Mouse (Mus musculus): ENCODE data around the gene Zcchc7. TPM values are rescaled to one million over a fixed set of nuclear protein-coding genes. Genes with fewer than 3 reads are reported as not detected.

Gene Zcchc7
- polyA plus RNA-seq, 1 experiment from 2014 or later: 33.4 TPM

DNA sequence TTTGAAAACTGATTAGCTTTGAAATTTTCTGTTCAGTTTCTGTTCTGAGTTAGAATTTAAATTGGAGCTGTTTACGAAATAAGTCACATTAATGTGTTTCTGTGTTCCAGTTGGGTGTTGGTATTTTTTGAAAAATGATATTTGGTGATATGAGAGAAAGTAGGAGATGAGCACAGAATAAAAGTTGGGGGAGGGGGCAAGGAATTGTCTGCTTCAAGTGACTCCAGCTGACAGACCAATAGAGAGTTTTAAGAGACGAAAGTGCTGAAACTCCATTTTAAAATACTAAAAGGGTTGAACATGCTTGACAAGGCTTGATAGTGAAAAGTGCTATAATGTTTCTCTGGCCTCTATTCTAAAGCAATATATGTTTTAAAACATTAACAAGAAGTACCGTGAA, 21.4 kb downstream of the Zcchc7 start:
- WGBS: 72% methylated on average over 3 of the region's 3 CpGs
- H3K36me3 ChIP-seq: no peaks in the 10 kb centered on the region
- no peak overlapping the region for H3K27ac ChIP-seq
- H3K9me3 ChIP-seq: no peaks in the 10 kb centered on the region
- H3K9ac ChIP-seq (replicated peaks): no peak overlapping the region
- peaks cover 6% of the 10 kb centered on the region for H3K4me1 ChIP-seq (replicated peaks)
- no peak for ATAC-seq
- H3K4me3 ChIP-seq (replicated peaks): no peak overlapping the region
- peaks cover 27% of the 10 kb centered on the region for H3K27me3 ChIP-seq
- H3K4me2 ChIP-seq (replicated peaks): no peak overlapping the region

GRCm38 (mm10) chr4:44777711-44778110, 22.0 kb downstream of the Zcchc7 start:
- H3K4me2 ChIP-seq (replicated peaks): no peak overlapping the region
- no peak overlapping the region for H3K4me3 ChIP-seq (replicated peaks)
- H3K27ac ChIP-seq: no peak overlapping the region
- peaks cover 6% of the 10 kb centered on the region for H3K4me1 ChIP-seq (replicated peaks)
- H3K9me3 ChIP-seq: no peaks in the 10 kb centered on the region
- ATAC-seq: no peak
- peaks cover 31% of the 10 kb centered on the region for H3K27me3 ChIP-seq
- no peak overlapping the region for H3K9ac ChIP-seq (replicated peaks)
- no peaks in the 10 kb centered on the region for H3K36me3 ChIP-seq

DNA sequence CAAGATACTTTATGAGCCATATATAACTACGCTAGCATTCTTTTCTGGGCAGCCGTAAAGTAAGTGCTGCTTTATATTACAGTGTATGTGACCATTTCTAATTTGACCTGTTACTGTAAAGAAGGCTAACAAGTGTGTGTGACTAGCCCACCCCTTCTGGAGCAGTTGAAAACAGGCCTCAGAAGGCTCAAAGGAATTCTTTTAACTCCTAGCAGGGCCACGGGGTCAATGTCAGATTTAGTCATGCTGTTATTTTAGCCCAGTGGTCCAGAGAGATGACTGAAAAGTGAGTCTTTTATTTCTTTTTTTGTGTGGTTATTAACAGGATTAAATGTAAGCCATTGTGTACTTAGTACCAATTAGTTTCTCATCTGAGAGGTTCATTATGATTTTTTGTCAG, 22.6 kb downstream of the Zcchc7 start:
- Histone ChIP-seq H3K9me3 (no peaks in the 10 kb centered on the region), H3K27me3 (peaks cover 31% of the 10 kb centered on the region), H3K36me3 (no peaks in the 10 kb centered on the region), H3K4me1 (replicated peaks) (peaks cover 6% of the 10 kb centered on the region), H3K9ac (replicated peaks) (no peak overlapping the region), H3K27ac (no peak overlapping the region), H3K4me2 (replicated peaks) (no peak overlapping the region), H3K4me3 (replicated peaks) (no peak overlapping the region)
- ATAC-seq: no peak
- WGBS: 41% methylated on average over 3 of the region's 3 CpGs

GRCm38 (mm10) chr4:44780462-44781157, 24.9 kb downstream of the Zcchc7 start:
- peaks cover 30% of the 10 kb centered on the region for H3K27me3 ChIP-seq
- WGBS: 58% methylated on average over 4 of the region's 4 CpGs
- H3K4me1 ChIP-seq (replicated peaks): peaks cover 9% of the 10 kb centered on the region
- no peak overlapping the region for H3K4me3 ChIP-seq (replicated peaks)
- no peak overlapping the region for H3K27ac ChIP-seq
- ATAC-seq: no peak
- no peaks in the 10 kb centered on the region for H3K9me3 ChIP-seq
- H3K9ac ChIP-seq (replicated peaks): no peak overlapping the region
- H3K36me3 ChIP-seq: no peaks in the 10 kb centered on the region
- H3K4me2 ChIP-seq (replicated peaks): no peak overlapping the region

- H3K9me3 ChIP-seq: no peaks in the 10 kb centered on the region
- 68% methylated on average over 1 of the region's 1 CpGs for WGBS
- H3K9ac ChIP-seq (replicated peaks): no peak overlapping the region
- H3K27ac ChIP-seq: no peak overlapping the region
- no peak for ATAC-seq
- H3K4me2 ChIP-seq (replicated peaks): no peak overlapping the region
- peaks cover 8% of the 10 kb centered on the region for H3K4me1 ChIP-seq (replicated peaks)
- H3K4me3 ChIP-seq (replicated peaks): no peak overlapping the region
- no peaks in the 10 kb centered on the region for H3K36me3 ChIP-seq
- peaks cover 30% of the 10 kb centered on the region for H3K27me3 ChIP-seq
Observed at GRCm38 (mm10) chr4:44781494-44781893, 25.8 kb downstream of the Zcchc7 start.

DNA sequence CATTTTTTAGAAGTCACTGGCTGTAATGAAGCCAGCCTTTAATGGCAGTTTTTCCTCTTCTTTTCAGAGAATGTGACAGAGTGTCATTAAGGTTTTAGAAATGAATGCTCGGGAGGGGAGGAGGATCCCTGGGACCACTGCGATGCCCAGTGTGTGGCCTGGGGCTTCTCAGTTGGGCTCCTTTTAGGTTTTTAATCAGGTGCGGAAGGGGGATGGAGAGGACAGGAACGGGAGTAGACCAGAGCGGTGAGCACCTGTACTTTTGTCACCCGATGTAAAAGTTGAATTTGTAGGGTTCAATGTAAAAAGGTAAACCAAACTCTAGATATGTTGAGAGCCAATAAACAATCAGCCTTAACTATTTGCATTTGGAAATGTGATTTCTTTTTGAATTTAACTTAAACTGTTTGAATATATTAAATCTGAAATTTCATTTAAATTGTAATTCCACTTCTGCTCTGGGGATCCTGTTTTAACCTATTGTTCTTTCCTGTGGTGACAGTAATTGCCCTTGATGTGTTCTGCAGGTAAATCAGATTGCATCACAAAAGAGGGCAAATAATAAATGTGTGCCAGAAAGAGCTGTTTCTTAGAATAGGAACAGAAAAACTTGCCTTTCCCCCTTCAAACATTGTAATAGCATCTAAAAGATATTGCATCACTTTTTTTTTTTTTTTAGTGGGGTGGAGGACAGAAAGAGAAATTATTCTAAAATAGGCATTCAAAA, 28.1 kb downstream of the Zcchc7 start:
- ATAC-seq: no peak
- Histone ChIP-seq H3K9me3 (no peaks in the 10 kb centered on the region), H3K27me3 (peaks cover 20% of the 10 kb centered on the region), H3K4me3 (replicated peaks) (no peak overlapping the region), H3K4me2 (replicated peaks) (no peak overlapping the region), H3K27ac (no peak overlapping the region), H3K36me3 (no peaks in the 10 kb centered on the region), H3K4me1 (replicated peaks) (peaks cover 3% of the 10 kb centered on the region; the same call in 1 of the 2 replicates), H3K9ac (replicated peaks) (no peak overlapping the region)
- 12% methylated on average over 6 of the region's 6 CpGs for WGBS

DNA sequence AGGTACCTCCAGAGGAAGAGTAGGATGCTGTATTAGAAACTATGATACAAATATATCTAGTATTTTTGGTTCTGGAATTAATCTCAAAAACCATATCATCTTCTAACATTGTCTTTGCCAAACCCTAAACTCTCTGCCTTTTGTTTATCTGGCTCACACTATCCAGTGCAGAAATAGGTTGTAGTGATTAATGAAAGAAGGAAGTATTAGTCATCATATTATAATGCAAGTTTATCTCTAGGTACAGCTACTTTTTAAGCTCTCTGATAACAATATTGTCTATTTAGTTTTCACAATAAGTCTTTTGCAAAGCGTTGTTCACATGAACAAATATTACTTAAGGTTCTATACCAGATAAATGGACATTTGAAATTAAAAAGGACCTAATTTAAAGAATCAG, 57.2 kb downstream of the Zcchc7 start:
- no peaks in the 10 kb centered on the region for H3K9me3 ChIP-seq
- no peak overlapping the region for H3K4me2 ChIP-seq (replicated peaks)
- H3K4me3 ChIP-seq (replicated peaks): no peak overlapping the region
- 85% methylated on average over 1 of the region's 1 CpGs for WGBS
- H3K27ac ChIP-seq: no peak overlapping the region
- no peak for ATAC-seq
- no peaks in the 10 kb centered on the region for H3K36me3 ChIP-seq
- peaks cover 28% of the 10 kb centered on the region for H3K27me3 ChIP-seq
- no peak overlapping the region for H3K9ac ChIP-seq (replicated peaks)
- H3K4me1 ChIP-seq (replicated peaks): peaks cover 10% of the 10 kb centered on the region

GRCm38 (mm10) chr4:44813770-44814169, 58.1 kb downstream of the Zcchc7 start:
- no peaks in the 10 kb centered on the region for H3K36me3 ChIP-seq
- peaks cover 4% of the 10 kb centered on the region; the same call in 1 of the 2 replicates for H3K4me1 ChIP-seq (replicated peaks)
- H3K9ac ChIP-seq (replicated peaks): no peak overlapping the region
- H3K27ac ChIP-seq: no peak overlapping the region
- H3K27me3 ChIP-seq: peaks cover 28% of the 10 kb centered on the region
- H3K9me3 ChIP-seq: no peaks in the 10 kb centered on the region
- ATAC-seq: no peak
- WGBS: 44% methylated on average over 4 of the region's 4 CpGs
- H3K4me2 ChIP-seq (replicated peaks): no peak overlapping the region
- no peak overlapping the region for H3K4me3 ChIP-seq (replicated peaks)

DNA sequence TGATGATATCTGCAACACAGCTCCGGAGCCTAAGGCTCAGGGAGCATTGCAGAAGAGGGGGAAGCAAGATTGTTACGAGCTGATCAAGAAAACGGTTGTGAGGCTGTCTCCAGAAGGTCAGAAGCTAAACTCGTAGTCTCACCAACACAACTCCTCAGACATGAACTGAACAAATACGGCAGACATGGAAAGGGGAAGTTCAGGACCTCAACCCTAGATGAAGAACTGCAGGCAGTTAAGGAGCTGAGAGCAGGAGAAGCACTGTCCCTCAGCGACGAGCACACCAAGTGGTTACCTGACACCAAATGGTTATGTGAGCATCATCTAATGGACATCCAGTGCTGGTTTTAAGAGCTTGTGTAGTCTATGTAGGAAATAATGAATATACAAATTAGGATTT, 60.9 kb downstream of the Zcchc7 start:
- Histone ChIP-seq H3K27me3 (peaks cover 17% of the 10 kb centered on the region), H3K36me3 (no peaks in the 10 kb centered on the region), H3K27ac (no peak overlapping the region), H3K9me3 (no peaks in the 10 kb centered on the region), H3K4me3 (replicated peaks) (no peak overlapping the region), H3K4me1 (replicated peaks) (peaks cover 4% of the 10 kb centered on the region; the same call in 1 of the 2 replicates), H3K4me2 (replicated peaks) (no peak overlapping the region), H3K9ac (replicated peaks) (no peak overlapping the region)
- no peak for ATAC-seq
- 81% methylated on average over 7 of the region's 7 CpGs for WGBS

- Histone ChIP-seq H3K27me3 (no peaks in the 10 kb centered on the region), H3K27ac (no peak overlapping the region), H3K36me3 (no peaks in the 10 kb centered on the region), H3K4me2 (replicated peaks) (no peak overlapping the region), H3K9ac (replicated peaks) (no peak overlapping the region), H3K4me3 (replicated peaks) (no peak overlapping the region), H3K9me3 (no peaks in the 10 kb centered on the region), H3K4me1 (replicated peaks) (no peaks in the 10 kb centered on the region)
- 73% methylated on average over 3 of the region's 3 CpGs for WGBS
- no peak for ATAC-seq
Observed at GRCm38 (mm10) chr4:44830609-44831008, 74.9 kb downstream of the Zcchc7 start.

DNA sequence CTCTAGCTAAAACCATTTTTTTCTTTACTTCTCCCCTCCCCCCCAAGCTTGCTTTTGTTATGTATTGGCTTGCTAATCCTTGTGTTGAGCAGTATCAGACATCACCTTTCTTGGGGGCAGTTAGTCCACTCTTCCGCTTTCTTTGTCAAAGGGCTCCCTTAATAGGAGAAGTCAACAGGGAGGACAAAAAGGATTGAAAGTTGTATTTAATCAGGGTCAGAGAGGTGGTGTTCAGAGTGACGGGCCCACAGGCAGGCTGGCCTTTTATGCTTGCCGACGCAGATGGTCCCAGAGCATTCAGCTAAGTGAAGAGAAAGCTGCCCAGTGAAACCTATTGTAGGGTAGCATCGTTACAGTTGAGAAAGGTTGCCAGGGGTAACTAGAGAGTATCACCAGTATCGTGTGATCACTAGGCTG, 96.2 kb downstream of the Zcchc7 start:
- Histone ChIP-seq H3K9ac (replicated peaks) (no peak overlapping the region), H3K36me3 (no peaks in the 10 kb centered on the region), H3K9me3 (no peaks in the 10 kb centered on the region), H3K27ac (no peak overlapping the region), H3K4me1 (replicated peaks) (peaks cover 6% of the 10 kb centered on the region), H3K27me3 (peaks cover 62% of the 10 kb centered on the region), H3K4me3 (replicated peaks) (no peak overlapping the region), H3K4me2 (replicated peaks) (no peak overlapping the region)
- peak; percentile 97 for ATAC-seq
- 3% methylated on average over 6 of the region's 6 CpGs for WGBS

DNA sequence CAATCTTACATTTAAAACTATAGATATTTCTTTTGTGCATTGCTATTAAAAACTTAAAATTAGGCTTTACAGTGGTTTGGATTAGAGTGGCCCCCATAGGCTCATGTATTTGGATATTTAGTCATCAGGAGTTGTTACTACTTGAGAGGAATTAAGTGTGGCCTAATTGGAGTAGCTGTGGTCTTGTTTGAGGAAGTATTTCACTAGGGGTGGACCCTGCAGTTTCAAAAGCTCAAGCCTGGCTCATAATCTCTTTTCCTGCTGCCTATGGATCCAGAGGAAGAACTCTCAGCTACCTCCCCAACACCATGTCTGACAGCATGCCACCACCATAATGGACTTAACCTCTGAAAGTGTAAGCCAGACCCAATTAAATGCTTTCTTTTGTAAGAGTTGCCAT, 115.9 kb downstream of the Zcchc7 start:
- no peak overlapping the region for H3K4me3 ChIP-seq (replicated peaks)
- no peaks in the 10 kb centered on the region for H3K4me1 ChIP-seq (replicated peaks)
- H3K27ac ChIP-seq: no peak overlapping the region
- H3K36me3 ChIP-seq: no peaks in the 10 kb centered on the region
- H3K27me3 ChIP-seq: 0 out of 2 replicates have a peak, but pooled peaks cover 6% of the 10 kb centered on the region
- no peak for ATAC-seq
- H3K9me3 ChIP-seq: no peaks in the 10 kb centered on the region
- no peak overlapping the region for H3K4me2 ChIP-seq (replicated peaks)
- H3K9ac ChIP-seq (replicated peaks): no peak overlapping the region
